Mouse (Mus musculus) lung, embryonic 15.5 days (tissue): ENCODE data around the gene Kirrel. TPM values are rescaled to one million over a fixed set of nuclear protein-coding genes. Genes with fewer than 3 reads are reported as not detected.
"Not testable (repeated sequence)": the region's sequence is repeated elsewhere in the genome, so short reads cannot be mapped to it uniquely, and the experiment has no call there.

ENCODE experiments used
- ATAC-seq: fragments of 200-750 bp; cut with Nextera tagmentation; 2 replicates; pipeline ENCODE4 v1.8.0; 2017; ENCODE audit warnings: moderate number of reproducible peaks, borderline replicate concordance; ENCODE audit not compliant: low FRiP score, low TSS enrichment; ENCODE audit errors: extremely low read depth
- H3K27ac ChIP-seq: fragments of 300-500 bp; sonication (generic); 2 replicates; pipeline ENCODE4 v1.5.1; 2015; ENCODE audit warnings: moderate library complexity, mild to moderate bottlenecking, inconsistent platforms
- H3K27me3 ChIP-seq: fragments of 300-500 bp; sonication (generic); 2 replicates; pipeline ENCODE4 v1.6.1; 2015; ENCODE audit warnings: inconsistent platforms
- H3K36me3 ChIP-seq: fragments of 300-500 bp; sonication (generic); 2 replicates; pipeline ENCODE4 v1.6.1; 2015; ENCODE audit warnings: inconsistent platforms
- H3K4me1 ChIP-seq: fragments of 300-500 bp; sonication (generic); 2 replicates; pipeline ENCODE4 v1.6.1; 2015; ENCODE audit warnings: inconsistent platforms
- H3K4me2 ChIP-seq: fragments of 300-500 bp; sonication (generic); 2 replicates; pipeline ENCODE4 v1.6.1; 2015; ENCODE audit warnings: inconsistent platforms, mild to moderate bottlenecking, moderate library complexity
- H3K4me3 ChIP-seq: fragments of 300-500 bp; sonication (generic); 2 replicates; pipeline ENCODE4 v1.5.1; 2015; ENCODE audit warnings: mild to moderate bottlenecking, inconsistent platforms
- H3K9ac ChIP-seq: fragments of 300-500 bp; sonication (generic); 2 replicates; pipeline ENCODE4 v1.6.1; 2015; ENCODE audit warnings: inconsistent platforms
- H3K9me3 ChIP-seq: fragments of 300-500 bp; sonication (generic); 2 replicates; pipeline ENCODE4 v1.6.1; 2016; ENCODE audit warnings: inconsistent platforms
- WGBS: fragments of 180-500 bp; shearing (Covaris S2); methylation state at CpG from one replicate; pipeline ENCODE4 v1.1.7; 2015; 5-methylcytosine and 5-hydroxymethylcytosine counted together
- polyA plus RNA-seq: library from polyadenylated mRNA; unstranded; fragments of >200 nt; fragmentation: Nextera tagmentation; extraction: Ambion mirVana; gene quantifications from 2 replicates; pipeline ENCODE4 v1.2.1, GENCODE M21; 2015

Gene Kirrel
- polyA plus RNA-seq, 1 experiment from 2014 or later: 20.7 TPM

DNA sequence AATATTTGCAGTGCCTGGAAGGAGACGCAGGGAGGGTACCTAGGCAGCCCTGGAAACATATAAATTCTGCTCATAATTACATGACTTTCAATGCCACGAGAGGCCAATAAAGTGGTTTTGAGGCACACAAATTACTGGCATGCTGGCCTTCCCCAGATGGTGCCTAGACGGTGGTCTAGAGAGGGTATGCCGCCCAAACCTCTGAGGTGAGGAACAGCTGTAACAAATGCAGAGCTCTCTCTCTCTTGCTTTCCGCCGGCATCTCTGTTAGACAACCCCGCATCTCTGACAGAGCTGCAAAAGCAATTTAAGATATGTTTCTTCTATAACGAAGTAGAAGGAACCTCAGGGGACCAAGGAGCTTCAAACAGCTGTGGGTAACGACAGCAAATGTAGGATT lies 56.3 kb downstream of the Kirrel start:
- Histone ChIP-seq H3K27ac (no peak overlapping the region), H3K4me1 (peaks cover 35% of the 10 kb centered on the region), H3K36me3 (peaks cover 22% of the 10 kb centered on the region), H3K4me3 (no peak overlapping the region), H3K27me3 (no peaks in the 10 kb centered on the region), H3K9ac (no peak overlapping the region), H3K4me2 (no peak overlapping the region), H3K9me3 (no peaks in the 10 kb centered on the region)
- no peak for ATAC-seq
- WGBS: 81% methylated on average over 9 of the region's 9 CpGs

DNA sequence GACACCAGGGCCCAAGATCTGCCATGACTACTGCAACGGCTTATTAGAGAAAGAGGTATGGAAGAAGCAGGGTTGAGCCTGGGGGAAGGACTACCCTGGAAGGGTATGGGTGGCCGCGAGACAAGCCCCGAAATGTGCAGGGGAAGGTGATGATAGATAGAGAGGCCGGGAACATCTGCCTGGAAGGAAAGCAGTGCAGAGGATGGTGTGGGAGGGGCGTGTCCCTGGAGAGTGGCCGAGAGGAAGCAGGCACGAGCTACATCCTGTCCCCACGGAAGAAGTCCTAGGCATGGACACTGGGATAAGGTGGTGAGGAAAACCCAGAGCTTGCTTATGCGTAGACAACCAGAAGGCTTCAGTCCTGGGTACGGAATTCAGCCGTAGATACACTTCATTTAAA lies 56.9 kb downstream of the Kirrel start:
- Histone ChIP-seq H3K9ac (no peak overlapping the region), H3K4me3 (no peak overlapping the region), H3K36me3 (peaks cover 22% of the 10 kb centered on the region), H3K27me3 (no peaks in the 10 kb centered on the region), H3K9me3 (no peaks in the 10 kb centered on the region), H3K27ac (peak overlapping the region; percentile 22; the same call in 1 of the 2 replicates), H3K4me1 (peaks cover 35% of the 10 kb centered on the region), H3K4me2 (no peak overlapping the region)
- WGBS: 49% methylated on average over 12 of the region's 12 CpGs
- no peak for ATAC-seq

- Histone ChIP-seq H3K4me2 (no peak overlapping the region), H3K27ac (0 out of 2 replicates have a peak overlapping the region, but pooled peaks have one; percentile 52), H3K4me3 (no peak overlapping the region), H3K27me3 (no peaks in the 10 kb centered on the region), H3K9me3 (no peaks in the 10 kb centered on the region), H3K9ac (no peak overlapping the region), H3K36me3 (peaks cover 15% of the 10 kb centered on the region), H3K4me1 (peaks cover 35% of the 10 kb centered on the region)
- no peak for ATAC-seq
- WGBS: 74% methylated on average over 6 of the region's 6 CpGs
These were observed 58.6 kb downstream of the Kirrel start for GRCm38 (mm10) chr3:87115726-87116540.

- H3K4me3 ChIP-seq: no peak overlapping the region
- 0 out of 2 replicates have a peak, but pooled peaks cover 8% of the 10 kb centered on the region for H3K36me3 ChIP-seq
- H3K9me3 ChIP-seq: no peaks in the 10 kb centered on the region
- WGBS: 69% methylated on average over 8 of the region's 8 CpGs
- no peaks in the 10 kb centered on the region for H3K27me3 ChIP-seq
- no peak for ATAC-seq
- H3K9ac ChIP-seq: no peak overlapping the region
- peaks cover 35% of the 10 kb centered on the region for H3K4me1 ChIP-seq
- no peak overlapping the region for H3K4me2 ChIP-seq
- H3K27ac ChIP-seq: peak overlapping the region; percentile 52
These were observed 59.3 kb downstream of the Kirrel start for GRCm38 (mm10) chr3:87115271-87115670.

- Histone ChIP-seq H3K4me1 (peaks cover 35% of the 10 kb centered on the region), H3K27me3 (no peaks in the 10 kb centered on the region), H3K4me3 (no peak overlapping the region), H3K27ac (peak overlapping the region; percentile 52; the same call in 1 of the 2 replicates), H3K9me3 (no peaks in the 10 kb centered on the region), H3K36me3 (0 out of 2 replicates have a peak, but pooled peaks cover 3% of the 10 kb centered on the region), H3K9ac (no peak overlapping the region), H3K4me2 (no peak overlapping the region)
- 30% methylated on average over 9 of the region's 9 CpGs for WGBS
- ATAC-seq: no peak; the same call in 1 of the 2 replicates
These were observed 59.7 kb downstream of the Kirrel start for GRCm38 (mm10) chr3:87114801-87115200.

DNA sequence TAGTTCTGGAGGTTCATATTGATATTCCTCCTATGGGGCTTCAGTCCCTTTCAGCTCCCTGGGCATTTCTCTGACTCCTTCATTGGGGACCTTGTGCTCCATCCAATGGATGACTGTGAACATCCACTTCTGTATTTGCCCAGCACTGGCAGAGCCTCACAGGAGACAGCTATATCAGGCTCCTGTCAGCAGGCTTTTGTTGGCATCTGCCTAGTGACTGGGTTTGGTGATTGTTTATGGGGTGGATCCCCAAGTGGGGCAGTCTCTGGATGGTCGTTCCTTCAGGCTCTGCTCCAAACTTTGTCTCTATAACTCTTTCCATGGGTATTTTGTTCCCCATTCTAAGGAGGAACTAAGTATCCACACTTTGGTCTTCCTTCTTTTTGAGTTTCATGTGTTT lies 60.7 kb downstream of the Kirrel start:
- WGBS: 53% methylated on average over 1 of the region's 1 CpGs
- not testable (repeated sequence) for H3K36me3 ChIP-seq, H3K9me3 ChIP-seq, H3K27ac ChIP-seq, H3K9ac ChIP-seq, H3K27me3 ChIP-seq, H3K4me2 ChIP-seq, H3K4me3 ChIP-seq, ATAC-seq
- H3K4me1 ChIP-seq: peaks cover 35% of the 10 kb centered on the region

GRCm38 (mm10) chr3:87112264-87112663 lies 62.3 kb downstream of the Kirrel start:
- no peak for ATAC-seq
- no peaks in the 10 kb centered on the region for H3K9me3 ChIP-seq
- H3K27me3 ChIP-seq: no peaks in the 10 kb centered on the region
- 54% methylated on average over 3 of the region's 3 CpGs for WGBS
- no peak overlapping the region for H3K4me3 ChIP-seq
- no peak overlapping the region for H3K27ac ChIP-seq
- H3K4me2 ChIP-seq: no peak overlapping the region
- H3K36me3 ChIP-seq: no peaks in the 10 kb centered on the region
- H3K4me1 ChIP-seq: peaks cover 28% of the 10 kb centered on the region
- no peak overlapping the region for H3K9ac ChIP-seq

- Histone ChIP-seq H3K27ac (no peak overlapping the region), H3K9me3 (no peaks in the 10 kb centered on the region), H3K4me1 (peaks cover 12% of the 10 kb centered on the region), H3K4me3 (no peak overlapping the region), H3K27me3 (no peaks in the 10 kb centered on the region), H3K36me3 (no peaks in the 10 kb centered on the region), H3K9ac (no peak overlapping the region), H3K4me2 (no peak overlapping the region)
- 73% methylated on average over 2 of the region's 2 CpGs for WGBS
- no peak for ATAC-seq
These were observed 69.7 kb downstream of the Kirrel start for GRCm38 (mm10) chr3:87104856-87105255.

DNA sequence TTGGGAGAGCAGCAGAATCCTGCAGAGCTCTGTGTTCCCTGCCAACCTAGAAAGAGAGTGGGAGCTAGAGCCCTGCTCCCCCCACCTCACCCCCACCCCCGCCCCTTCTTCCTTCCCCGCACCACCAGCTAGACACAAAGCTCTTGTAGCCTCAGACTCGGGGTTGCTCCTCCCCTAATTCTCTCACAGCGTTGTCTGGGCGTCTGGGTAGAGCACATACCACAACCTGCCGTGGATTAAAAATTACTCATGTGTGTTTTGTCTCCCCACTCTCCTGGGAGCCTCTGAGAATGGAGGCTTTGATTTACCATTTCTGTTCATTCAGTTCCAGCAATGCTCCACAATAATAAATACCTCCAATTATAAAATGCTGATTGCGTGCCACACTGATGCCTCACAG lies 72.2 kb downstream of the Kirrel start:
- peaks cover 12% of the 10 kb centered on the region for H3K4me1 ChIP-seq
- H3K27me3 ChIP-seq: no peaks in the 10 kb centered on the region
- no peak overlapping the region for H3K27ac ChIP-seq
- H3K9ac ChIP-seq: no peak overlapping the region
- no peaks in the 10 kb centered on the region for H3K36me3 ChIP-seq
- H3K9me3 ChIP-seq: no peaks in the 10 kb centered on the region
- ATAC-seq: no peak
- 32% methylated on average over 7 of the region's 7 CpGs for WGBS
- H3K4me3 ChIP-seq: no peak overlapping the region
- H3K4me2 ChIP-seq: no peak overlapping the region

DNA sequence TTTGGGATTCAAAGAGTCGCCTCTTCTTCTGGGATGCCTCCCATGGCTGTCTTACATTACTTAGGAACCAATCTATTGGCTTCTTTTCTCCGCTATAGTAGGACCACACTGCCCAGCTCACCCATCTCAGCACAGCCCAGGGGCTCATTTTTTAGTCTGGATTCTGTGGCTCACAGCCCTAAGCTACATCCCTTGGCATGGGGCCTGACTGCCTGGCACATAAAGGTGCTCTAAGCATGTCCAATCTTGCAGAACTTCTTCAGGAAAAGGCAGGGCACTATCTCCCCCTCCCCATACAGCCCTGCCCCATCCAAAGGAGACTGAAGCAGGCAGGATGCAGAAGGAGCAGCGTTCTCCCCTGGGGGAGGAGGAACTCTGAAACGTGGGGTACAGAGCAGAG lies 73.6 kb downstream of the Kirrel start:
- Histone ChIP-seq H3K4me2 (no peak overlapping the region), H3K27ac (no peak overlapping the region), H3K36me3 (no peaks in the 10 kb centered on the region), H3K9ac (no peak overlapping the region), H3K4me3 (no peak overlapping the region), H3K9me3 (no peaks in the 10 kb centered on the region), H3K27me3 (no peaks in the 10 kb centered on the region), H3K4me1 (peaks cover 12% of the 10 kb centered on the region)
- 74% methylated on average over 4 of the region's 4 CpGs for WGBS
- no peak for ATAC-seq

GRCm38 (mm10) chr3:87097969-87098946 lies 76.3 kb downstream of the Kirrel start:
- 88% methylated on average over 19 of the region's 19 CpGs for WGBS
- Histone ChIP-seq H3K9me3 (no peaks in the 10 kb centered on the region), H3K4me2 (no peak overlapping the region), H3K27ac (no peak overlapping the region), H3K4me1 (peaks cover 10% of the 10 kb centered on the region), H3K4me3 (no peak overlapping the region), H3K36me3 (peaks cover 10% of the 10 kb centered on the region; the same call in 1 of the 2 replicates), H3K27me3 (no peaks in the 10 kb centered on the region), H3K9ac (no peak overlapping the region)
- no peak for ATAC-seq
